Mouse (Mus musculus) layer of hippocampus, adult 8-10 months (tissue): ENCODE results near the gene Cep295nl. TPM values are rescaled to one million over a fixed set of nuclear protein-coding genes. Genes with fewer than 3 reads are reported as not detected.

Experiments
- total RNA-seq, 4 experiments: library from RNA; stranded (reverse); gene quantifications; 2 replicates each; pipeline ENCODE4 v1.2.4; 2022

The Cep295nl gene
- total RNA-seq, 4 experiments from 2014 or later = 1.5 to 2.2 (median 2.1) TPM

Other genes starting within 250 kb of the Cep295nl start
- gene Dnah17, start 211.9 kb downstream of the Cep295nl start, total RNA-seq = under 1 TPM in 2 of 4 experiments, not detected in 2; 0.07 to 0.09 TPM
- 10 to 100 TPM; 84.7 to 96.8 (median 89.4) TPM for gene Cyth1, start 93.9 kb downstream of the Cep295nl start, total RNA-seq
- gene Usp36, start 52.3 kb downstream of the Cep295nl start, total RNA-seq = 10 to 100 TPM; 28.7 to 33.8 (median 30.8) TPM
- 100 to 1,000 TPM; 225 to 284 (median 259) TPM for gene Timp2, start 13.2 kb upstream of the Cep295nl start, total RNA-seq
- 100 to 1,000 TPM in 1 of 4 experiments, 10 to 100 TPM in 3; 17.0 to 100 (median 50.4) TPM for gene Lgals3bp, start 59.6 kb upstream of the Cep295nl start, total RNA-seq
- gene Cant1, start 76.6 kb upstream of the Cep295nl start, total RNA-seq = 10 to 100 TPM; 39.6 to 42.8 (median 41.1) TPM
- 1 to 10 TPM; 3.1 to 6.0 (median 3.6) TPM for gene C1qtnf1, start 85.7 kb upstream of the Cep295nl start, total RNA-seq
- gene Engase, start 134.3 kb upstream of the Cep295nl start, total RNA-seq = 10 to 100 TPM; 14.9 to 22.3 (median 19.0) TPM